In the genomic region with DNA sequence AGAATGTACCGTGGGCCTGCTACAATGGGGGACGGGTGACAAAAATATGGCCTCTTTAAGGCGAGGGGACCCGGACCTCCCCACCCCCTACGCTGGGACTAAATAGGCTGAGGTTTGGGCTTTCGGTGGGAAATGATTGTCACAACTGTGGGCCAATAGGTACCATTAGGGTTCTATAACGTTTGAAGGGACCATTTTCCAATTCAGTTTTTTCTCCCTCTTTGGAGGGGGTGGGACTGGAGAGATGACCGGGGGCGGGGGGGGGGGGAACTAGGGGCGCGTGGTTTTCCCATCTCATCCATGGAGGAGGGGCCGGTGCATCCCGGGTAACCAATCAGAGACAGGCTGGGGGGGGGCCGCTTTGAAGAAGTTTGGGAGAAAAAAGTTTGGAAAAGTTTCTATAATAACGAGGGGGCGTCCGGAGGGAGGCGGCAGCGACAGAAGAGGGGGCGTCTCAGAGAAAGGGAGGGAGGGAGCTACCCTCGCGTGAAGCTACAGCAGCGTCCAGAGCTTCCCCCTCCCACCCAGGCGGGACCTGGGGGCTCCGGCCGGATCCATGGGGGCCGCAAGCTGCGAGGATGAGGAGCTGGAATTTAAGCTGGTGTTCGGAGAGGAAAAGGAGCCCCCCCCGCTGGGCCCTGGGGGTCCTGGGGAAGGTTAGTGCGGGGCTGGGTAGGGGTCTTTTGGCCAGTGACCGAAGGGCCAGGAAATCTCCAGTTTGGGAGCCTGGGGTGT, we compare ENCODE assay signal across 9 mouse cellular contexts. TPM values are rescaled to one million over a fixed set of nuclear protein-coding genes. Genes with fewer than 3 reads are reported as not detected.
A peak's percentile ranks its signal among the peaks of the same experiment; 100 is the strongest.
DNase-seq lines count a peak whose midpoint lies in the region; ATAC-seq and TF ChIP-seq lines count a peak whose summit lies in the region.
"Had no signal": no experiment of that assay in that cellular context is flagged by ENCODE, and none has a peak within 500 bp of the region (broad histone marks: within the 10 kb centered on the region; RNA-seq: fewer than 3 reads in every experiment).

No protein-coding gene starts in this region.

- peak overlapping the region; percentile 76; the same call in 1 of the 2 replicates for H3K27ac ChIP-seq in layer of hippocampus, adult 2 months
- H3K27ac ChIP-seq in embryonic facial prominence, embryonic 11.5 days (replicated peaks; ENCODE audit: low read depth, low read length), result peak overlapping the region; percentile 99
- H3K27ac ChIP-seq in heart, embryonic 11.5 days (ENCODE audit: low read depth, low read length), result peak overlapping the region; percentile 92
- no peak overlapping the region for H3K27ac ChIP-seq in midbrain, embryonic 11.5 days (ENCODE audit: low read depth, low read length)

- peak overlapping the region; percentile 94 for H3K4me2 ChIP-seq in embryonic facial prominence, embryonic 11.5 days (ENCODE audit: low read depth, low read length)
- H3K4me2 ChIP-seq in heart, embryonic 11.5 days, result peak overlapping the region; percentile 94
- H3K4me2 ChIP-seq in midbrain, embryonic 11.5 days, result peak overlapping the region; percentile 89

- peak; percentile 9 for ATAC-seq in embryonic facial prominence, embryonic 11.5 days (replicated peaks; ENCODE audit: insufficient number of reproducible peaks, low FRiP score, low TSS enrichment, low read depth)
- no peak for ATAC-seq in heart, embryonic 11.5 days (replicated peaks; ENCODE audit: insufficient number of reproducible peaks, low FRiP score, low TSS enrichment)
- 0 out of 2 replicates have a peak, but pooled peaks have one; percentile 5 for ATAC-seq in midbrain, embryonic 11.5 days (ENCODE audit: low FRiP score)

- no peaks in the 10 kb centered on the region; the same call in 1 of the 2 replicates for H3K36me3 ChIP-seq in embryonic facial prominence, embryonic 11.5 days (replicated peaks; ENCODE audit: control insufficient read depth, insufficient read depth, low read depth, low read length)
- no peaks in the 10 kb centered on the region; the same call in 1 of the 2 replicates for H3K36me3 ChIP-seq in heart, embryonic 11.5 days (ENCODE audit: control insufficient read depth, insufficient read depth, low read length)
- no peaks in the 10 kb centered on the region for H3K36me3 ChIP-seq in midbrain, embryonic 11.5 days (ENCODE audit: control insufficient read depth, insufficient read depth, low read length)

- H3K4me1 ChIP-seq in embryonic facial prominence, embryonic 11.5 days (ENCODE audit: control insufficient read depth, insufficient read depth, low read length), result peaks cover 6% of the 10 kb centered on the region; the same call in 1 of the 2 replicates
- H3K4me1 ChIP-seq in heart, embryonic 11.5 days (ENCODE audit: control insufficient read depth, insufficient read depth, low read length), result peaks cover 34% of the 10 kb centered on the region
- peaks cover 35% of the 10 kb centered on the region for H3K4me1 ChIP-seq in midbrain, embryonic 11.5 days (ENCODE audit: control insufficient read depth, insufficient read depth, low read length)

- peak overlapping the region; percentile 55 for H3K4me3 ChIP-seq in layer of hippocampus, adult 2 months
- H3K4me3 ChIP-seq in embryonic facial prominence, embryonic 11.5 days (ENCODE audit: low read depth, low read length), result peak overlapping the region; percentile 87
- H3K4me3 ChIP-seq in heart, embryonic 11.5 days (ENCODE audit: low read depth, low read length), result peak overlapping the region; percentile 64
- peak overlapping the region; percentile 52 for H3K4me3 ChIP-seq in midbrain, embryonic 11.5 days (ENCODE audit: low read depth, low read length)

- no peak for TF ChIP-seq CTCF in layer of hippocampus, adult 2 months (conservative IDR thresholded peaks at IDR 0.05)

- peak overlapping the region; percentile 69 for H3K9ac ChIP-seq in embryonic facial prominence, embryonic 11.5 days (replicated peaks; ENCODE audit: low read length)
- H3K9ac ChIP-seq in heart, embryonic 11.5 days (ENCODE audit: low read depth, low read length), result peak overlapping the region; percentile 82
- peak overlapping the region; percentile 68 for H3K9ac ChIP-seq in midbrain, embryonic 11.5 days (ENCODE audit: low read length)

- H3K27me3 ChIP-seq in embryonic facial prominence, embryonic 11.5 days (ENCODE audit: control insufficient read depth, insufficient read depth, low read length), result no peaks in the 10 kb centered on the region
- peaks cover 11% of the 10 kb centered on the region for H3K27me3 ChIP-seq in heart, embryonic 11.5 days (ENCODE audit: control insufficient read depth, insufficient read depth, low read length)
- peaks cover 19% of the 10 kb centered on the region for H3K27me3 ChIP-seq in midbrain, embryonic 11.5 days (ENCODE audit: control insufficient read depth, insufficient read depth, low read length)

- DNase-seq in layer of hippocampus, adult 2 months (ENCODE audit: low spot score in 2 of 2), result no peak
- DNase-seq in layer of hippocampus, adult 9-10 months (ENCODE audit: low spot score), result no peak
- peak; percentile 88 for DNase-seq in embryonic facial prominence, embryonic 11.5 days (ENCODE audit: low spot score)
- DNase-seq in kidney, postnatal 25 days, result peak; percentile 52 to 54
- no peak for DNase-seq in midbrain, embryonic 11.5 days (ENCODE audit: low spot score, missing footprints)
- DNase-seq in yolk sac, embryonic 10.5 days (ENCODE audit: low spot score), result peak; percentile 72
- no peak for DNase-seq in T-cell, adult 2 months (ENCODE audit: low spot score)

- WGBS in embryonic facial prominence, embryonic 11.5 days, result 0% methylated on average over 31 of the region's 32 CpGs
- WGBS in heart, embryonic 11.5 days (ENCODE audit: insufficient replicate concordance), result under 1% methylated on average over 31 of the region's 32 CpGs
- under 1% methylated on average over 30 of the region's 32 CpGs for WGBS in midbrain, embryonic 11.5 days

- no peaks in the 10 kb centered on the region for H3K9me3 ChIP-seq in embryonic facial prominence, embryonic 11.5 days (replicated peaks; ENCODE audit: control insufficient read depth, low read length)
- H3K9me3 ChIP-seq in heart, embryonic 11.5 days (replicated peaks; ENCODE audit: control insufficient read depth, low read length), result no peaks in the 10 kb centered on the region
- no peaks in the 10 kb centered on the region for H3K9me3 ChIP-seq in midbrain, embryonic 11.5 days (ENCODE audit: control insufficient read depth, low read length)

RNA-seq across cellular contexts. Expression of a gene that starts 1.7 kb away (rescaled TPM):
- total RNA-seq in layer of hippocampus, adult 2 months (2021), result 1 to 10 TPM; 2.6 TPM
- polyA plus RNA-seq in embryonic facial prominence, embryonic 11.5 days (2014; fragmentation: Nextera tagmentation; extraction: Ambion mirVana), result 53.7 and 61.6 TPM in 2 replicates
- 15.5 and 16.9 TPM in 2 replicates for polyA plus RNA-seq in heart, embryonic 11.5 days (2014; fragmentation: Nextera tagmentation; extraction: Ambion mirVana)
- 9.9 and 11.5 TPM in 2 replicates for polyA plus RNA-seq in midbrain, embryonic 11.5 days (2014; fragmentation: Nextera tagmentation; extraction: Ambion mirVana)
- total RNA-seq: CH12.LX had no signal

RNA-seq across cellular contexts. Expression of a gene that starts 29.2 kb away (rescaled TPM):
- 1 to 10 TPM; 7.9 to 8.9 TPM for total RNA-seq in layer of hippocampus, adult 2 months (2021)
- polyA plus RNA-seq in embryonic facial prominence, embryonic 11.5 days (2014; fragmentation: Nextera tagmentation; extraction: Ambion mirVana), result 13.6 and 19.4 TPM in 2 replicates
- 12.5 and 20.3 TPM in 2 replicates for polyA plus RNA-seq in heart, embryonic 11.5 days (2014; fragmentation: Nextera tagmentation; extraction: Ambion mirVana)
- polyA plus RNA-seq in midbrain, embryonic 11.5 days (2014; fragmentation: Nextera tagmentation; extraction: Ambion mirVana), result 10.7 and 12.0 TPM in 2 replicates

RNA-seq across cellular contexts. Expression of a gene that starts 36.0 kb away (rescaled TPM):
- total RNA-seq in layer of hippocampus, adult 2 months (2021), result 1 to 10 TPM; 1.2 to 2.9 TPM
- polyA plus RNA-seq in embryonic facial prominence, embryonic 11.5 days (2014; fragmentation: Nextera tagmentation; extraction: Ambion mirVana), result 33.7 and 38.8 TPM in 2 replicates
- polyA plus RNA-seq in heart, embryonic 11.5 days (2014; fragmentation: Nextera tagmentation; extraction: Ambion mirVana), result 19.6 and 19.8 TPM in 2 replicates
- polyA plus RNA-seq in midbrain, embryonic 11.5 days (2014; fragmentation: Nextera tagmentation; extraction: Ambion mirVana), result 4.0 and 4.5 TPM in 2 replicates

RNA-seq across cellular contexts. Expression of a gene that starts 40.8 kb away (rescaled TPM):
- 1 to 10 TPM; 4.4 to 5.6 TPM for total RNA-seq in layer of hippocampus, adult 2 months (2021)
- 10.6 and 13.0 TPM in 2 replicates for polyA plus RNA-seq in embryonic facial prominence, embryonic 11.5 days (2014; fragmentation: Nextera tagmentation; extraction: Ambion mirVana)
- 13.2 and 19.7 TPM in 2 replicates for polyA plus RNA-seq in heart, embryonic 11.5 days (2014; fragmentation: Nextera tagmentation; extraction: Ambion mirVana)
- 4.9 and 5.8 TPM in 2 replicates for polyA plus RNA-seq in midbrain, embryonic 11.5 days (2014; fragmentation: Nextera tagmentation; extraction: Ambion mirVana)
- total RNA-seq: CH12.LX had no signal

RNA-seq across cellular contexts. Expression of a gene that starts 58.9 kb away (rescaled TPM):
- total RNA-seq in layer of hippocampus, adult 2 months (2021), result not detected
- polyA plus RNA-seq in embryonic facial prominence, embryonic 11.5 days (2014; fragmentation: Nextera tagmentation; extraction: Ambion mirVana), result not detected in 2 replicates
- polyA plus RNA-seq in heart, embryonic 11.5 days (2014; fragmentation: Nextera tagmentation; extraction: Ambion mirVana), result 0.11 and 0.21 TPM in 2 replicates
- polyA plus RNA-seq in midbrain, embryonic 11.5 days (2014; fragmentation: Nextera tagmentation; extraction: Ambion mirVana), result not detected in 2 replicates

Comparison
In these comparisons a context has a peak if more than half of its experiments do, and no peak if none do; other contexts are left out.
1. DNase-seq: peak in embryonic facial prominence, embryonic 11.5 days (single experiment), kidney, postnatal 25 days (2 of 2) and yolk sac, embryonic 10.5 days (single experiment); none in layer of hippocampus, adult 2 months (0 of 2), layer of hippocampus, adult 9-10 months (single experiment), midbrain, embryonic 11.5 days (single experiment) and T-cell, adult 2 months (single experiment).
2. Peak in every context shown above with its lines, with median percentiles within 50 percentile points of each other: H3K4me3 ChIP-seq, H3K4me2 ChIP-seq and H3K9ac ChIP-seq.